Mouse (Mus musculus) midbrain, embryonic 11.5 days (tissue): Measurements from ENCODE around the gene Cbfa2t3. TPM values are rescaled to one million over a fixed set of nuclear protein-coding genes. Genes with fewer than 3 reads are reported as not detected.

Experiments
- ATAC-seq: fragments of 200-750 bp; cut with Nextera tagmentation; 2 replicates; pipeline ENCODE4 v1.8.0; 2017; ENCODE audit warnings: moderate TSS enrichment, moderate library complexity; ENCODE audit not compliant: low FRiP score
- DNase-seq: peaks from one replicate; pipeline ENCODE4 v3.0.0; 2015; ENCODE audit warnings: low spot score; ENCODE audit errors: missing footprints
- H3K27ac ChIP-seq: fragments of 300-500 bp; sonication (generic); 2 replicates; pipeline ENCODE4 v1.5.1; 2014; ENCODE audit warnings: low read depth, low read length
- H3K27me3 ChIP-seq: fragments of 300-500 bp; sonication (generic); 2 replicates; pipeline ENCODE4 v1.6.1; 2014; ENCODE audit warnings: mild to moderate bottlenecking, low read length, moderate library complexity, mixed read lengths; ENCODE audit not compliant: control insufficient read depth, insufficient read depth
- H3K36me3 ChIP-seq: fragments of 300-500 bp; sonication (generic); 2 replicates; pipeline ENCODE4 v1.6.1; 2014; ENCODE audit warnings: mild to moderate bottlenecking, low read length, moderate library complexity, mixed read lengths; ENCODE audit not compliant: control insufficient read depth, insufficient read depth
- H3K4me1 ChIP-seq: fragments of 300-500 bp; sonication (generic); 2 replicates; pipeline ENCODE4 v1.6.1; 2014; ENCODE audit warnings: low read length; ENCODE audit not compliant: control insufficient read depth, insufficient read depth
- H3K4me2 ChIP-seq: fragments of 300-500 bp; sonication (generic); 2 replicates; pipeline ENCODE4 v1.6.1; 2014; ENCODE audit warnings: mild to moderate bottlenecking, moderate library complexity
- H3K4me3 ChIP-seq: fragments of 300-500 bp; sonication (generic); 2 replicates; pipeline ENCODE4 v1.5.1; 2014; ENCODE audit warnings: low read depth, low read length
- H3K9ac ChIP-seq: fragments of 300-500 bp; sonication (generic); 2 replicates; pipeline ENCODE4 v1.6.1; 2014; ENCODE audit warnings: low read length
- H3K9me3 ChIP-seq: fragments of 300-500 bp; sonication (generic); 2 replicates; pipeline ENCODE4 v1.6.1; 2016; ENCODE audit warnings: low read length; ENCODE audit not compliant: control insufficient read depth
- WGBS: fragments of 180-500 bp; shearing (Covaris S2); extraction: QIAGEN DNeasy Blood & Tissue Kit; methylation state at CpG from one replicate; pipeline ENCODE4 v1.1.7; 2014; 5-methylcytosine and 5-hydroxymethylcytosine counted together
- microRNA-seq: library from miRNA; unstranded; fragments of <30 nt; microRNA quantifications from one replicate; pipeline ENCODE4, GENCODE M21; 2017
- polyA plus RNA-seq: library from polyadenylated mRNA; unstranded; fragments of >200 nt; fragmentation: Nextera tagmentation; extraction: Ambion mirVana; gene quantifications from 2 replicates; pipeline ENCODE4 v1.2.1, GENCODE M21; 2014

The Cbfa2t3 gene
- polyA plus RNA-seq, 1 experiment from 2014 or later = 6.1 TPM

DNA sequence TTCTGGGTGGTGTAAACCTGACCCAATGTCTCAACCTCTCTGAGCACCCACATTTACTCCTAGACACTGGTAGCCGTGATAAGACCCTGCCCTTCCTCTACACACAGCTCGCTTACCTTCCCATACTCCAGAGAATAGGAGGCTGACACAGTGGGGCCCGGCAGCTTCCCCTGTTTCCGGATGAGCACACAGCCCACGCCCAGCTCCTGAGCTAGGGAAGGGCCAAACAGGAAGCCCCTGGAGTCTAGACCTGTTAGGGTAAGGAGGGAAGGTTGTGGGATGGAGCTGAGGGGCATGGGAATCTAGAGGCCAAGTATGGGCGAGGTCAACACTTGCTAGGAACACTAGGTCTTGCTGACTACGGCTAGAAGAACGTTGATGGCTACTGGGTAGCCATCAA is 123.6 kb downstream of the Cbfa2t3 start:
- DNase-seq = no peak
- 75% methylated on average over 8 of the region's 8 CpGs for WGBS
- peak overlapping the region; percentile 2; the same call in 1 of the 2 replicates for H3K4me2 ChIP-seq
- H3K27ac ChIP-seq = no peak overlapping the region
- H3K4me1 ChIP-seq = peaks cover 22% of the 10 kb centered on the region
- no peaks in the 10 kb centered on the region for H3K27me3 ChIP-seq
- H3K4me3 ChIP-seq = no peak overlapping the region
- H3K36me3 ChIP-seq = peaks cover 17% of the 10 kb centered on the region
- H3K9ac ChIP-seq = no peak overlapping the region
- no peak for ATAC-seq
- H3K9me3 ChIP-seq = no peaks in the 10 kb centered on the region

Small RNAs within 50 kb of the gene (microRNA-seq; reads per million reads assigned to microRNA genes)
- not detected for gene Mir6396

Other genes starting within 250 kb of the Cbfa2t3 start
- not detected in 2 replicates for gene Snai3, start 238.4 kb downstream of the Cbfa2t3 start, polyA plus RNA-seq
- 23.2 and 29.7 TPM in 2 replicates for gene Rnf166, start 223.0 kb downstream of the Cbfa2t3 start, polyA plus RNA-seq
- gene Ctu2, start 223.0 kb downstream of the Cbfa2t3 start, polyA plus RNA-seq = 74.8 and 78.7 TPM in 2 replicates
- 2.8 and 4.3 TPM in 2 replicates for gene Piezo1, start 147.8 kb downstream of the Cbfa2t3 start, polyA plus RNA-seq
- gene Cdt1, start 131.1 kb downstream of the Cbfa2t3 start, polyA plus RNA-seq = 25.7 and 35.8 TPM in 2 replicates
- 176 and 195 TPM in 2 replicates for gene Aprt, start 122.2 kb downstream of the Cbfa2t3 start, polyA plus RNA-seq
- 6.0 and 6.4 TPM in 2 replicates for gene Galns, start 87.6 kb downstream of the Cbfa2t3 start, polyA plus RNA-seq
- gene Trappc2l, start 87.5 kb downstream of the Cbfa2t3 start, polyA plus RNA-seq = 43.0 and 43.7 TPM in 2 replicates
- not detected in 2 replicates for gene Pabpn1l, start 76.4 kb downstream of the Cbfa2t3 start, polyA plus RNA-seq
- 13.9 and 14.9 TPM in 2 replicates for gene Acsf3, start 76.4 kb upstream of the Cbfa2t3 start, polyA plus RNA-seq
- gene Cdh15, start 148.9 kb upstream of the Cbfa2t3 start, polyA plus RNA-seq = 0.47 and 0.59 TPM in 2 replicates